Mouse (Mus musculus): ENCODE data around the gene Stac3.

The Stac3 gene

GRCm38 (mm10) chr10:127500894-127501893 is at the start of gene Stac3:
Stac3 (plus strand) TSS chr10:127501686.
- DNase-seq (ENCODE audit: low spot score): no peak

GRCm38 (mm10) chr10:127453701-127454100 is 47.8 kb upstream of the Stac3 start:
- DNase-seq (ENCODE audit: low spot score): no peak

GRCm38 (mm10) chr10:127462411-127463096 is 38.9 kb upstream of the Stac3 start:
- DNase-seq (ENCODE audit: low spot score): no peak

- DNase-seq (ENCODE audit: low spot score): no peak
These were observed 30.1 kb upstream of the Stac3 start for GRCm38 (mm10) chr10:127471281-127471988.

- DNase-seq (ENCODE audit: low spot score): no peak
These were observed 28.8 kb upstream of the Stac3 start for GRCm38 (mm10) chr10:127472722-127473121.

GRCm38 (mm10) chr10:127475175-127475574 is 26.3 kb upstream of the Stac3 start:
- no peak for DNase-seq (ENCODE audit: low spot score)

- DNase-seq (ENCODE audit: low spot score): no peak
These were observed 24.9 kb upstream of the Stac3 start for GRCm38 (mm10) chr10:127476541-127476940.

GRCm38 (mm10) chr10:127477301-127477700 is 24.2 kb upstream of the Stac3 start:
- no peak for DNase-seq (ENCODE audit: low spot score)

GRCm38 (mm10) chr10:127479131-127479530 is 22.4 kb upstream of the Stac3 start:
- DNase-seq (ENCODE audit: low spot score): no peak

- peak; percentile 46 for DNase-seq (ENCODE audit: low spot score)
These were observed 20.4 kb upstream of the Stac3 start for GRCm38 (mm10) chr10:127480833-127481813.

- no peak for DNase-seq (ENCODE audit: low spot score)
These were observed 16.3 kb upstream of the Stac3 start for GRCm38 (mm10) chr10:127485235-127485634.

GRCm38 (mm10) chr10:127488856-127489255 is 12.6 kb upstream of the Stac3 start:
- DNase-seq (ENCODE audit: low spot score): no peak

- no peak for DNase-seq (ENCODE audit: low spot score)
These were observed 11.0 kb upstream of the Stac3 start for GRCm38 (mm10) chr10:127490160-127491127.

GRCm38 (mm10) chr10:127491128-127491512 is 10.4 kb upstream of the Stac3 start:
- DNase-seq (ENCODE audit: low spot score): no peak

- DNase-seq (ENCODE audit: low spot score): no peak
These were observed 9.4 kb upstream of the Stac3 start for GRCm38 (mm10) chr10:127492118-127492517.

- no peak for DNase-seq (ENCODE audit: low spot score)
These were observed 5.3 kb upstream of the Stac3 start for GRCm38 (mm10) chr10:127496156-127496555.

GRCm38 (mm10) chr10:127499516-127499915 is 2.0 kb upstream of the Stac3 start:
- DNase-seq (ENCODE audit: low spot score): no peak

GRCm38 (mm10) chr10:127500042-127500441 is 1.4 kb upstream of the Stac3 start:
- no peak for DNase-seq (ENCODE audit: low spot score)

GRCm38 (mm10) chr10:127508239-127508638 is 6.8 kb downstream of the Stac3 start:
- peak; percentile 70 for DNase-seq (ENCODE audit: low spot score)

Measured in urinary bladder, postnatal 25 days (tissue).